Mouse (Mus musculus) limb, embryonic 15.5 days (tissue): ENCODE data around the gene Tnks2. TPM values are rescaled to one million over a fixed set of nuclear protein-coding genes. Genes with fewer than 3 reads are reported as not detected.

Experiments used
- ATAC-seq: fragments of 200-750 bp; cut with Nextera tagmentation; 2 replicates; pipeline ENCODE4 v1.8.0; 2017; ENCODE audit warnings: low read depth, moderate TSS enrichment; ENCODE audit not compliant: insufficient number of reproducible peaks, low FRiP score, low TSS enrichment
- H3K27ac ChIP-seq: fragments of 300-500 bp; sonication (generic); 2 replicates; pipeline ENCODE4 v1.5.1; 2015; ENCODE audit warnings: moderate library complexity, mild to moderate bottlenecking, inconsistent platforms
- H3K27me3 ChIP-seq: fragments of 300-500 bp; sonication (generic); 2 replicates; pipeline ENCODE4 v1.6.1; 2015; ENCODE audit warnings: inconsistent platforms
- H3K36me3 ChIP-seq: fragments of 300-500 bp; sonication (generic); 2 replicates; pipeline ENCODE4 v1.6.1; 2015; ENCODE audit warnings: inconsistent platforms
- H3K4me1 ChIP-seq: fragments of 300-500 bp; sonication (generic); 2 replicates; pipeline ENCODE4 v1.6.1; 2015; ENCODE audit warnings: inconsistent platforms
- H3K4me2 ChIP-seq: fragments of 300-500 bp; sonication (generic); 2 replicates; pipeline ENCODE4 v1.6.1; 2015; ENCODE audit warnings: mild to moderate bottlenecking, inconsistent platforms
- H3K4me3 ChIP-seq: fragments of 300-500 bp; sonication (generic); 2 replicates; pipeline ENCODE4 v1.5.1; 2015; ENCODE audit warnings: mild to moderate bottlenecking, inconsistent platforms
- H3K9ac ChIP-seq: fragments of 300-500 bp; sonication (generic); 2 replicates; pipeline ENCODE4 v1.6.1; 2015; ENCODE audit warnings: inconsistent platforms
- H3K9me3 ChIP-seq: fragments of 300-500 bp; sonication (generic); 2 replicates; pipeline ENCODE4 v1.6.1; 2016; ENCODE audit warnings: inconsistent platforms
- WGBS: fragments of 180-500 bp; shearing (Covaris S2); methylation state at CpG from one replicate; pipeline ENCODE4 v1.1.7; 2015; 5-methylcytosine and 5-hydroxymethylcytosine counted together
- polyA plus RNA-seq: library from polyadenylated mRNA; unstranded; fragments of >200 nt; fragmentation: Nextera tagmentation; extraction: Ambion mirVana; gene quantifications from 2 replicates; pipeline ENCODE4 v1.2.1, GENCODE M21; 2015

Tnks2 gene
- polyA plus RNA-seq, 1 experiment from 2014 or later, result 45.7 TPM

- Histone ChIP-seq H3K27me3 (no peaks in the 10 kb centered on the region), H3K4me2 (no peak overlapping the region), H3K9me3 (no peaks in the 10 kb centered on the region), H3K9ac (no peak overlapping the region), H3K36me3 (no peaks in the 10 kb centered on the region), H3K4me3 (no peak overlapping the region), H3K27ac (no peak overlapping the region), H3K4me1 (0 out of 2 replicates have a peak, but pooled peaks cover 3% of the 10 kb centered on the region)
- no peak for ATAC-seq
- 74% methylated on average over 3 of the region's 3 CpGs for WGBS
Observed at GRCm38 (mm10) chr19:36909150-36909549, 75.1 kb downstream of the Tnks2 start.

- no peaks in the 10 kb centered on the region for H3K27me3 ChIP-seq
- no peak overlapping the region for H3K4me2 ChIP-seq
- H3K4me3 ChIP-seq, result no peak overlapping the region
- H3K4me1 ChIP-seq, result no peaks in the 10 kb centered on the region
- H3K27ac ChIP-seq, result no peak overlapping the region
- 29% methylated on average over 9 of the region's 9 CpGs for WGBS
- ATAC-seq, result no peak
- H3K36me3 ChIP-seq, result no peaks in the 10 kb centered on the region
- H3K9ac ChIP-seq, result no peak overlapping the region
- H3K9me3 ChIP-seq, result no peaks in the 10 kb centered on the region
Observed at GRCm38 (mm10) chr19:36909676-36910292, 75.8 kb downstream of the Tnks2 start.

- Histone ChIP-seq H3K4me1 (no peaks in the 10 kb centered on the region), H3K9me3 (no peaks in the 10 kb centered on the region), H3K36me3 (no peaks in the 10 kb centered on the region), H3K4me2 (no peak overlapping the region), H3K27ac (no peak overlapping the region), H3K9ac (no peak overlapping the region), H3K27me3 (no peaks in the 10 kb centered on the region), H3K4me3 (no peak overlapping the region)
- 50% methylated on average over 12 of the region's 12 CpGs for WGBS
- no peak for ATAC-seq
Observed at GRCm38 (mm10) chr19:36910424-36911045, 76.5 kb downstream of the Tnks2 start.

- H3K4me2 ChIP-seq, result no peak overlapping the region
- WGBS, result 59% methylated on average over 7 of the region's 7 CpGs
- no peaks in the 10 kb centered on the region for H3K27me3 ChIP-seq
- no peaks in the 10 kb centered on the region for H3K9me3 ChIP-seq
- H3K9ac ChIP-seq, result no peak overlapping the region
- H3K4me1 ChIP-seq, result no peaks in the 10 kb centered on the region
- no peaks in the 10 kb centered on the region for H3K36me3 ChIP-seq
- H3K27ac ChIP-seq, result no peak overlapping the region
- no peak for ATAC-seq
- H3K4me3 ChIP-seq, result no peak overlapping the region
Observed at GRCm38 (mm10) chr19:36913064-36913463, 79.0 kb downstream of the Tnks2 start.

GRCm38 (mm10) chr19:36916206-36916605 is 82.2 kb downstream of the Tnks2 start:
- Histone ChIP-seq H3K27ac (no peak overlapping the region), H3K4me1 (peaks cover 4% of the 10 kb centered on the region), H3K27me3 (no peaks in the 10 kb centered on the region), H3K4me2 (no peak overlapping the region), H3K36me3 (no peaks in the 10 kb centered on the region), H3K9ac (no peak overlapping the region), H3K4me3 (no peak overlapping the region), H3K9me3 (no peaks in the 10 kb centered on the region)
- no peak for ATAC-seq
- 76% methylated on average over 4 of the region's 4 CpGs for WGBS

GRCm38 (mm10) chr19:36916876-36917389 is 82.9 kb downstream of the Tnks2 start:
- ATAC-seq, result no peak
- H3K9me3 ChIP-seq, result no peaks in the 10 kb centered on the region
- no peaks in the 10 kb centered on the region for H3K36me3 ChIP-seq
- WGBS, result 88% methylated on average over 1 of the region's 1 CpGs
- H3K4me3 ChIP-seq, result no peak overlapping the region
- H3K4me1 ChIP-seq, result peaks cover 4% of the 10 kb centered on the region
- H3K27me3 ChIP-seq, result no peaks in the 10 kb centered on the region
- no peak overlapping the region for H3K27ac ChIP-seq
- no peak overlapping the region for H3K9ac ChIP-seq
- H3K4me2 ChIP-seq, result no peak overlapping the region

- under 1% methylated on average over 85 of the region's 85 CpGs for WGBS
- ATAC-seq, result peak; percentile 84
- peak overlapping the region; percentile 91 for H3K4me3 ChIP-seq
Observed at GRCm38 (mm10) chr19:36918441-36919301, 84.6 kb downstream of the Tnks2 start.

GRCm38 (mm10) chr19:36919466-36919865 is 85.4 kb downstream of the Tnks2 start, which contains the start of gene Fgfbp3:
Gene Fgfbp3 (minus strand): TSS chr19:36919615.
- peak within 1 kb of the TSS; percentile 91 for H3K4me3 ChIP-seq
- peak within 1 kb of the TSS; percentile 91 for H3K27ac ChIP-seq
- H3K9me3 ChIP-seq, result no peaks in the 10 kb centered on the region
- H3K27me3 ChIP-seq, result no peaks in the 10 kb centered on the region
- peak within 1 kb of the TSS; percentile 56 for H3K4me2 ChIP-seq
- peak within 1 kb of the TSS; percentile 90 for H3K9ac ChIP-seq
- 10% methylated on average over 12 of the region's 12 CpGs for WGBS
- no peaks in the 10 kb centered on the region for H3K36me3 ChIP-seq
- H3K4me1 ChIP-seq, result peaks cover 4% of the 10 kb centered on the region
- no peak for ATAC-seq

More at GRCm38 (mm10) chr19:36918441-36919301, 84.6 kb downstream of the Tnks2 start:
- H3K36me3 ChIP-seq, result no peaks in the 10 kb centered on the region
- peak overlapping the region; percentile 91 for H3K27ac ChIP-seq
- H3K9me3 ChIP-seq, result no peaks in the 10 kb centered on the region
- H3K4me1 ChIP-seq, result peaks cover 4% of the 10 kb centered on the region
- H3K4me2 ChIP-seq, result peak overlapping the region; percentile 56
- H3K27me3 ChIP-seq, result no peaks in the 10 kb centered on the region
- peak overlapping the region; percentile 90 for H3K9ac ChIP-seq

GRCm38 (mm10) chr19:36922015-36922414 is 88.0 kb downstream of the Tnks2 start:
- Histone ChIP-seq H3K9ac (no peak overlapping the region), H3K27me3 (no peaks in the 10 kb centered on the region), H3K36me3 (no peaks in the 10 kb centered on the region), H3K27ac (no peak overlapping the region), H3K4me2 (no peak overlapping the region), H3K9me3 (no peaks in the 10 kb centered on the region), H3K4me1 (peaks cover 11% of the 10 kb centered on the region), H3K4me3 (no peak overlapping the region)
- WGBS, result 28% methylated on average over 2 of the region's 2 CpGs
- ATAC-seq, result no peak

GRCm38 (mm10) chr19:36922936-36923335 is 88.9 kb downstream of the Tnks2 start:
- no peaks in the 10 kb centered on the region for H3K27me3 ChIP-seq
- no peaks in the 10 kb centered on the region for H3K36me3 ChIP-seq
- H3K4me1 ChIP-seq, result peaks cover 14% of the 10 kb centered on the region
- no peak for ATAC-seq
- 60% methylated on average over 3 of the region's 3 CpGs for WGBS
- no peak overlapping the region for H3K27ac ChIP-seq
- H3K9me3 ChIP-seq, result no peaks in the 10 kb centered on the region
- H3K4me3 ChIP-seq, result no peak overlapping the region
- H3K4me2 ChIP-seq, result no peak overlapping the region
- H3K9ac ChIP-seq, result no peak overlapping the region

GRCm38 (mm10) chr19:36925671-36926552 is 91.9 kb downstream of the Tnks2 start, which contains the start of gene Btaf1:
Gene Btaf1 (plus strand): TSS chr19:36926079.
- Histone ChIP-seq H3K9ac (peak within 1 kb of the TSS; percentile 89), H3K4me3 (peak within 1 kb of the TSS; percentile 96), H3K27ac (peak within 1 kb of the TSS; percentile 97), H3K27me3 (no peaks in the 10 kb centered on the region), H3K4me1 (peaks cover 10% of the 10 kb centered on the region), H3K36me3 (no peaks in the 10 kb centered on the region), H3K9me3 (no peaks in the 10 kb centered on the region), H3K4me2 (peak within 1 kb of the TSS; percentile 84)
- WGBS, result under 1% methylated on average over 96 of the region's 98 CpGs
- ATAC-seq, result peak; percentile 96
